Mouse (Mus musculus): ENCODE measurements around the gene Nrg4.
A peak's percentile ranks its signal among the peaks of the same experiment; 100 is the strongest.
"Not testable (repeated sequence)": the region's sequence is repeated elsewhere in the genome, so short reads cannot be mapped to it uniquely, and the experiment has no call there.

The Nrg4 gene

GRCm38 (mm10) chr9:55313619-55314261 is 12.9 kb downstream of the Nrg4 start:
- no peak for DNase-seq

GRCm38 (mm10) chr9:55311560-55311959 is 15.1 kb downstream of the Nrg4 start:
- DNase-seq = peak; percentile 86 to 88

GRCm38 (mm10) chr9:55308455-55308854 is 18.2 kb downstream of the Nrg4 start:
- DNase-seq = no peak

- DNase-seq = no peak
Observed at GRCm38 (mm10) chr9:55307557-55307956, 19.1 kb downstream of the Nrg4 start.

GRCm38 (mm10) chr9:55307066-55307465 is 19.6 kb downstream of the Nrg4 start:
- no peak for DNase-seq

GRCm38 (mm10) chr9:55296221-55296620 is 30.4 kb downstream of the Nrg4 start:
- no peak for DNase-seq

- DNase-seq = no peak
Observed at GRCm38 (mm10) chr9:55291966-55292365, 34.7 kb downstream of the Nrg4 start.

GRCm38 (mm10) chr9:55289475-55290198 is 37.0 kb downstream of the Nrg4 start:
- DNase-seq = no peak

DNA sequence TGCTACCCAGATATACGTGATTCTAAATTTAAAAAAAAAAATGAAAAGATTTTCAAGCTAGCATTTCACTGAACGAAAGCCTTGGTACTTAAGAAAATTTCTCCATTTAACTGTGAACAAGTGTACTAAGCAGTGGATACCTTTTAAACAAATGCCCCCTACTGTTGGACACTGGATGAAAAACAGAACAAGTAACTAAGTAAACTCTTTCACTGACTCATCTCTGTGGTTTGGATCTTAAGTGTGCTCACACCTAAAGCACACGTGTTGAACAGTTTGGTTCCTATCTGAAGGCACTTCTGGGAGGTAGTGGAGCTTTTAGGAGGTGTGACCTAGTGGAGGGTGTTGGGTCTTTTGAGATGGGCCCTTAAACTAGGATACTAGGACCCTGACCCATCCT is 41.4 kb downstream of the Nrg4 start:
- DNase-seq = no peak

DNA sequence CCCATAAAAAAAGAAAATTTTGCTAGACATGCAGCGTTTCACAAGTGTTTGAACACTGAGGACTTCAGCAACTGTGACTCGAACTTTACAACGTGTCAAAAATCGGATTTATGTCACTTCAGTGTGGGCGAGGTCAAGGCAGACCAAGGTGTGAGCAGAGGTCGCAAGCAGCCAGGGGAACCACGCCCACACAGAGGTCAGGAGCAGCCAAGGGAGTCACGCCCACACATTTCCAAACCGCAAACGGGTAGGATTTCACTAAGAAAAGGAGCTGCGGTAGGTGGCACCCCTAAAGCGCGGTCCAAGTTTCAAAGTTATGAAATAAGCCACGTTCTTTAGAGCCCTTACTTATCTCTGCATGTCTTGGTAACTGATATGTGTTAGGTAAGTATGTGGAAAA is 43.1 kb downstream of the Nrg4 start:
- DNase-seq = no peak

DNA sequence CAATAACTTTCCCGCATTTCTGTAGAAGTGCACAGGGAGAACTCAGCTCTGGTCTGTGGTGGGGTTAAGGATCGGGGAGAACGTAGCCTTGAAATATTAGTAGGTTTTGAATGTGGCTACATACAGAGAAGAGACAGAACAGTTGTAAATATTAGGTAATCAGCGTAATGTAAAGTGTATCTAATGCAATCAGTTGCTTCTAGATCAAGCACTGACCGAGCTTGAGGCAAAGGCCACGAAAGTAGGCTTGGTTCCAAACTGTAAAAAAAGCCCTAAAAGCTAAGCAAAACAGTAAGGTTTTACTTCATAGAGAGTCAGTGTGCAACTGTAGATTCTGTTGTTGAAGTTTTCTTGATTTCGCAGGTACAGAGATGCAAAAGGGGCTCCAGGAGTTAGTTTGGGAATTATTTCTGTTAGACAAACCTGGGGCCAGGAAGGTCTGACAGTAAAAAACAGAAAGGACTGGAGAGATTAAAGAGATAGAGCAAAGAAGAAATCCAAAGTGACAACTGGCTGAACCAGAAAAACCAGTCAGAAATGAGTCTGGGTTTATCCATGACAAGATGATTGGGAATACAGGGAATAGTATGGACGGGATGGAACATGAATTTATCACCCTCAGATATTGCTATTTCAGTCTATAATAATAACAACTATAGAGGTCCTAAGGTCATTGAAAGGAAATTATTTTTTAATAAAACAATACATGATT is 47.4 kb downstream of the Nrg4 start:
- no peak for DNase-seq

DNA sequence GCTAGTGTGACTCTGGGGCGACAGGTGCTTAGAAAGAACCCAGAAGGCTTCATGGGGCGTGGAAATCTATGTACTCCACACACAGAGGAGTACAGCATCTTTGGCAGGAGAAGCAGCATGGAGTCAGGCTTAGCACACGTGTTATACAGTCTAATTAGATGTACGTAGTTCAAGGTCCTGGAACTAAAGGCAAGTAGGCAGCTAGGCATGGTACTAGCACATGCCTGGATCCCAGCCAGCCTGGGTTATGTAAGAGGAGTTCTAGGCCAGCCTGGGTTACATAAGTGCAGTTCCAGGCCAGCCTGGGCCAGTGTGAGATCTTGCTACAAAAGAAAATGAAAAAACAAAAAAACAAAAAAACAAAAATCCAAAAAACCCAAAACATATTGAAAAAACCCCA is 49.1 kb downstream of the Nrg4 start:
- peak; percentile 90 to 93 for DNase-seq

DNA sequence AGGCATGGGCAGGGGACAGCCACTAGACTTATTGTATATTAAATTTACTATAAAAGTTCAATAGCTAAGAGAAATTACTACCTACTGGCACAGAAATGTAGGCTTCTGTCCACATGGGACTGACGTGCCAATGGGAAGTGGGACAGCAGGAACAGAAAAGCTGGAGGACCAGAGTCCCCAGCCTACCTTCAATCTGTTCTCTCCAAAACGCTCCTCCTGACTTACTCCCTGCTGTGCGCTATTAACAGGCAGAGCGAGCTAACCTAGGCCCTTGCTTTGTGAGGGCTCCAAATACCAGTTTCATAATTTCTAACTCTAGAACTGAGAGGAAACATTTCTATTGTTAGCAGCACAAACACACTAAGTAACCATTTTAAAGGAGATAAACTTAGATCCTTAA is 52.7 kb downstream of the Nrg4 start:
- peak; percentile 80 to 91 for DNase-seq

DNA sequence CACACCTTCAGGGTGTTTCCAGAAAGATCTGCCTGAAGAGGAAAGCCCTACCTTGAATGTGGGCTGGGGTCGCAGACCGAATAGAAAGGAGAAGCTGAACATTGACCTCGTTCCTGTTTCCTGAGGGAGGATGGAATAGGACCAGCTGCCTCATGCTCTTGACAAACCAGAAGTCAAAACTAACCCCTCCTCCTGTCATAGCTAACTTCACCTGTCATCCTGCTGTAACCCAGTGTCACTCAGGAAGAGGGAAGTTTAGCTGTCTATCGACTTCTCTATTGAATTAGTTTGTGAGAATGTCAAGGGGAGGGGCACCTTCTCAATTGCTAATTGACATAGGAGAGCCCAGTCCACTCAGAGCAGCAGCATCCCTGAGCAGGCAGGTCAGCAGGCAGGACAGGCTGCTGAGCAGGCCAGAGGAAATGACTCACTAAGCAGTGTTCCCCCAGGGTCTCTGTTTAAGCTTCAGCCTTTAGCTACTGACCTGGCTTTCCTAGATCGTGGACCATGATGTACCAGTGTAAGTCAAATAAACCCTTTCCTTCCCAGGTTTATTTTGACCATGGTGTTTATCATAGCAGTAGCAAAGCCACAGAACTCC is 54.6 kb downstream of the Nrg4 start:
- DNase-seq = peak; percentile 22 to 23

- no peak for DNase-seq
Observed at GRCm38 (mm10) chr9:55264356-55265302, 62.0 kb downstream of the Nrg4 start.

DNA sequence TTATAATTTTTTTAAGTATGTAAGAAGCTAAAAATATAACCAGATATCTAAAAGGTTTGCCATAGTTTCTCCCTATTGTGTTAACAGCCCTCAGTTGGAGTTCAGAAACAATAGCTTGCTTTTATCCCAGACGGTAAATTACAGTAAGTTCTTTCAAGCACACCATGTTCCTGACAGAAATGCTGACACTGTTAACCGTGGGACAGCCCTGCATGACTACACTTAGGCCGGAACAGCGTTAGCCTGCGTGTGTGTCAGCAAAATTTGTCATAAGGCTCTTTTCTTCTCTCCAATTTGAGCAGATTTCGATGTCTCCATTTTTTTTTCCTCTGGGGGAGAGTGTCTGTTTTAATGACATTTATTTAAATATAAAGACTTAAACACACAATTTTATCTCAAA is 66.9 kb downstream of the Nrg4 start:
- DNase-seq = no peak

GRCm38 (mm10) chr9:55257105-55257504 is 69.5 kb downstream of the Nrg4 start:
- no peak for DNase-seq

DNA sequence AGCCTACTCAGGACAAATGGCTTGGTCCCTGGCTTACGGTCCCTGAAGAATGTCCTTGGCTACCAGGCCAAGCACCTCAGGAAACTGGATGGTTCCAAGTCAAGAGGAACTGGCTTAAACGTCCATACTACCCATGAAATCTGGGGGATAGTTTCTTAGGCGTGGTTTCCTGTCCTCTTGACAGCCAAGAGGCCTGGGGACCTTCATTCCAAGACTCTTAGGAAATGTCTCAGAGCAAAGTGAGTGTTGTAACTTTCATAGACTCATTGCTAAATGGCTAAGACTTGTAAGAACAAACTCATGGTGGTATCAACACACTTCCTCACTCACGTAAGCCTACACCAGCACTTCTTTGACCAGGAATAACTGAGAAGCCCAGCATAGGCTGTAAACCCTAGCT is 71.0 kb downstream of the Nrg4 start:
- no peak for DNase-seq

GRCm38 (mm10) chr9:55255056-55255455 is 71.6 kb downstream of the Nrg4 start:
- DNase-seq = no peak

DNA sequence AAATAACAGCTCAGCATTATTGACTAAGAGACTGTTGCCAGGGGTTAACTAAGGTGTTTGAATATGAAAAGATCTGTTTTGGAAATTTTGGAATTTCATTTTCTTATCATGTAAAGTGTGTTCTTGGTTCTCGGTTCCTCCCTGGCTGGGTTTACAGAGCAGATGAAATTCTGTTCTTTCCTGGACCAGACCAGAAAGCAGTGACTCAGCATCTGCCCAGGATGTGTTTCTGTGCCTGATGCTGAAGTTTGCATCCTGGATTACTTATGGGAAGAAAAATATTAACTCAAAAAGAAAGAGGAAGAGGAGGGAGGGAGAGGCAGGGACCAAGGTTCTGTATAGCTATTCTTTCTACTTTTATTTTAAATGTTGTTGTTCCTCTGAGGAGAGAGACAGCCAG is 72.8 kb downstream of the Nrg4 start:
- no peak for DNase-seq

DNA sequence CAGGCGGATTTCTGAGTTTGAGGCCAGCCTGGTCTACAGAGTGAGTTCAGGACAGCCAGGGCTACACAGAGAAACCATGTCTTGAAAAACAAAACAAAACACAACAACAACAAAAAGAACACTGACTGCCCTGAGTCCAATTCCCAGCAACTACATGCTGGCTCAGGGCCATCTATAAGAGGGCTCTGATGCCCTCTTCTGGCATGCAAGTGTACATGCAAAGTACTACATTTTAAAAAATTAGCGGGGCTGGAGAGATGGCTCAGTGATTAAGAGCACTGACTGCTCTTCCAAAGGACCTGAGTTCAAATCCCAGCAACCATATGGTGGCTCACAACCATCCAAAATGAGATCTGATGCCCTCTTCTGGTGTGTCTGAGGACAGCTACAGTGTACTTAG is 74.5 kb downstream of the Nrg4 start:
- not testable (repeated sequence) for DNase-seq

DNA sequence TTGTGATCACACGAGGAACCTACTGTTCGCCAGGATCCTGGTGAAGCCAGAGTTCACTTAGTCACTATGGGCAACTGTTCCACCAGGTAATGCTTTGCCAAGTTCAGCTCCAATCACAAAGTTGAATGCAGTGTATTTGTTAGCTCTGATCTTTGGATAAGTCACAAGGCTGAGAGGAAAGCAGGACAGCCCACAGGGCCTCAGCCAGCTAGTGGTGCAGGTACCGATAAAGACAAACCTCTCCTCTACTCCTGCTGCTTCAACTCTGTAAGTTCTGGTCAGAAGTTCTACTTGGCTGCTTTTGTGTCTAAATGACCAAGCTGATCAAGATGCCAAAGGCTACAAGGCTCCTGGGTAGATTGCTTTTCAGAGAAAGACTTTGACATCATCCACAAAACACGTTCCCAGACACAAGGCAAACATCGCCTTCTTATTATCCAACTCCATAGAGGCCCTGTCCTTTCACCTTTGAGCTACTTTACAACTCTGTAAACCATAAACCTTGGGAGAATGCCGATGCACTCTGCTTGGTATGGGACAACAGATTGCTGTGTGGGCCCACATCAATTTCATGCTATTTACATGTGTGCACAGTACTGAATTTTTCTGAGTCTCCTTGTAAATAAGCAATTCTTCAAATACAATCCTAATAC is 75.9 kb downstream of the Nrg4 start:
- DNase-seq = no peak
